Mouse (Mus musculus) cerebellum, postnatal 25 days (tissue): ENCODE measurements at regions not wholly inside any gene's neighbourhood (a gene's known extent, or its start where the extent isn't known, plus 50 kb on each side); places are given as distances from the start of the nearest gene placed in this dataset.

Experiments used
- DNase-seq, 2 experiments: peaks; one replicate each; pipeline ENCODE4 v3.0.0; 2021; ENCODE audit warnings: mixed read lengths in 2 of 2

DNA sequence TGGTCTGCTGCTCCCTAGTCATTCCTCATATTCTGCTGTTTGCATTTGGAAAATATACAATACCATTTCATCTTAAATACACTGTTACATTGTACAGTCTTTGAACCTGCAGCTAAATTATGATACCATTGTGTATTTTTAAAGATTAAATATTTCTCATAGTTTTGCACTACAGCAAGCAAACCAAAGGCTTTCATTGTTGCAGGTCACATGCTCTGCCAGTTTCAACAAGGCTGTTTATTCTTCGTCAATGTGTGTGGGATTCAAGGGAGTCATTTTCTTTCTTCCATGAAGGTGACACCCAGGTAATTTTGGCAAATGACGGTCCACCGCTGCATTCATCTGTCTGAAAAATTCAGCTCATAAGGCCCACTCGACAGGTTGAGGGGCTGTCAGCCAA, 200.9 kb upstream of the Lrig1 start:
- no peak for DNase-seq

DNA sequence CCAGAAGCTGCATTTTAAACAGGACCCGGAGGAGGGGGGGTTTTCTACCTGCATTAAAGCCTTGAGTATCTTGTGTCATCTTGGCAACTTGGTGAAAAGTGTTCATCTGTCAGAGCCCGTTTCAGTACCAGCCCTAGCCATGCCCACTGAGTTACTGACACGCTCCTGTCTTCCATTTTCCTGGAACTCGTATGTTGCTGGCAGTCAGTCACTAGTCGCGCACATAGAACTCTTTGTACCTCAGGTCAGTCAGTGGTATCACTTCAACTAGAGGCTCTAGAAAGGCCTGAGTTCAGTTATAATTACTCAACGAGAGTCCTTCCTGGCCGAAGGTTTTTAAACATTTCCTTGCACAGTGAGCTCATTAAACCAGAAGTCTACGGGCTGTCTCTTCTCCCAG, 198.9 kb upstream of the Lrig1 start:
- DNase-seq = no peak

DNA sequence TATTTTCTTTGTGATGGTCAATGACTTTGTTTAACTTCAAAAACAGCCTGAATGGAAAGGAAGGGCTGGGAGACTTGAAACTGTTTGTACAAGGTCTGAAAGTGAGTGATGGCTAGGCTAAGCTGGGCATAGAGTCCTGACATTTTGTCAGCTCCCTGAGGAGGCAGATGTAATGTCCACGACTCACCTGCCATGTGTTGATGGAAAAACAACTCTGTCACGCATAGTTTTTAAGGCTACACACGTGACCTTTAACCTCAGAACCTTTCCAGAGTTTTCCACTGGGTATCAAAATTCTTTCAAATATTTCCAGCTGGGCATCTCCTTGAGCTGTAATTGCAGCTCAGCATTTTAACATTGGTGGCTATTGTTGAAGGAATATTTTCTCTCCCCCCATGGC, 190.2 kb upstream of the Lrig1 start:
- no peak for DNase-seq

DNA sequence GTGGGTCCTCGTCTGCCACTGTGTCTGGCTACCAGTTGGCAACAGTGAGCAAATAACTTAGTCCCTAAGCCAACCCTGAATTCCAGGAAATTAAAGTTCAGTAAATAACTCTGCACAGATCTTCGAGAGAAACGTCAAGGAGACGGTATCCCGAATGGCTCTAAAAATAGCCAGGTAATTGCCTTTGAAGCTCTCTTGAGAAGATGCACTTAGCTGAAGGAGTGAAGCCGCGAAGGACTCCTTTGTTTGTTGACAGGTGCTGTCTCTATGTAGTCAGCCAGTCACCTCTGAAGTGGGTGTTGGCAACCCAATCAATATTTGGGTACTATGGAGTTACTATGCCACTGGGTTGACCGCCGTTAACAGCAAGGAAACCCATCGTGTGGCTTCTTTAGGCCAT, 189.3 kb upstream of the Lrig1 start:
- DNase-seq = no peak

DNA sequence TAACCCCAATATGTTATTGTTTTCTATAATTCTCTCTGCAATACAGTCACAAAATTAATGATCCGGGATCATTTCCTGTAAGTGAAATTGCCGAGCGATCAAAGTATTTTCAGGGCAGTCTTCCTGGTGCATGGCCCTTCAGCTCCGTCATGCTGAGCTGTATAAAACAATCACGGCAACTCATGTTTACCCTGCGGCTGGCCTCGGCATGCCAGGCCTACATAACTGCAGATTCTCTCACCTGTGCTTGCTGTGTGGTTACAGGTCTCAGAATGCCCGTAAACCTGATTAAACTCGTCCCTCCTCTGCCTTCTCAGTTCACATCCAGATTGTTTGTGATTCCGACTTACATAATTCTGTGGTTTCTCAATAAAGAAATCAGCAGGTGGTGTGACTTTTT, 181.2 kb upstream of the Lrig1 start:
- DNase-seq = no peak

DNA sequence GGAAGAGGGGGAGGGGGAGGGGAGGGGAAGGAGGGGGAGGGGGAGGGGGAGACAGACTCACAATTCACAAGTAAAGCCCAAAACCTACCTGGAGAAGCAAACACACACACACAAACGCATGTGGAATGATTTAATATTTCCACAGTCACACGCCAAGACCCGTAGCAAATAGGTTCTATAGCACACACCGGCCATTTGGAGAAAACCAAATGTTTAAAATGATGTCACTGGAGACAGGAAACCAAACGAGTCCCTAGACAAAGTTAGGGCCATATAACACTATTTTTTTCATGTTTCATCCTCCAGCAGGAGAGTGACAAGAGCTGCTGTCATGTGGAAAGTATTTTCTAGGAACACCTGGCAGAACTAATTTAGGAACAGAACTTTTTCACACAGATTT, 175.9 kb upstream of the Lrig1 start:
- no peak for DNase-seq

DNA sequence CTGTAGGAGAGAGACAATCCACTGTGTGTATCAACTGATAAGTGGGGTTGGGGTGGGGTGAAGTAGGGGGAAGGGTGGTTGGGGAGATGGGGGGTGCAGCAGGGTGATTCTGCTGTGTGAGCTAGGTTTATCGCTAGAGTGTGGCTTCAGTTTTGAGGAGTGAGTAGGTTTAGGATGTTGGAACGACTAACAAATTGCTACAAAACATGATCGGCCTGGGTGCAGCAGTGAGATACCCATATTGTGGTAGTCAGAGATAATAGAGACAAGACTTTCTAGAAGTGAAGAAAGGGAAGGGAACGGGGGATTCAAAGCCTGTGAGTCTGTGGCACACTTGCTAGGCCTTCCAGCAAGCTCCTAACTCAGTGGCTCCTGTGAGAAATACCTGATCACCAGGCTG, 175.1 kb upstream of the Lrig1 start:
- no peak for DNase-seq

DNA sequence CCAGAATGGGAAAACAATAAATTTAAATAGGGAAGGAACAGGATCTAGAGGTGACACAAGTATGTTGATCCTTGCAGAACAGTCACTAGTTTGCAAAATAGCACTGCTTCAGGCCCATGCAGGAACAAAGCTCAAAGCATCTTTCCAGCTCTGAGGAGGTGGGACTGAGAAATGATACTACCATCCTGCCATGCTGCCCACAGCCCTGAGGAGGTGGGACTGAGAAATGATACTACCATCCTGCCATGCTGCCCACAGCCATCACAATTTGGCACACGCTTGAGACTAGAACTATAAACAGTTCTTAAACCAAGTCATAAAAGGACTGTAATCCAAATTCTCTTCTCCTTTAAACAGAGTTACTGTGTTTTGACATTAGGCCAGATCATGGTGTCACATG, 174.5 kb upstream of the Lrig1 start:
- DNase-seq = no peak

DNA sequence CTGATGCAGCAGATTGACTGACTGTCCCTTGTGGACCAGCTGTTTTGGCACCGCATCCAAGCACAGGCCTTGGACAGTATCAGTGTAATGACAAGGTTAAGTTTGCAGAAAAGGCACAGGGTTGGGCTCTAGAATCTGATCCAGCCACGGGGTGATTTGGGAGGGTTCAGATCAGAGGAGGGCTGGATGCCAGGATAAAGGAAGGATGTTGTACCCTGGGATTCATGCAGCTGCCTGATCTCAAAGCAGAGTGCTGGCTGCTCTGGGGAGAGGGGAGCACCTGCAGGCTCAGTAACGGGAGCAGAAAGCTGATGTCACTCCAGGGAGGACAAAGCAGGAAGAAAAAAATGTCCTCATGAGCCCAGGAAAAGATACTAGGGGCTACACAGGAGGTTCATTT, 168.0 kb upstream of the Lrig1 start:
- no peak for DNase-seq

DNA sequence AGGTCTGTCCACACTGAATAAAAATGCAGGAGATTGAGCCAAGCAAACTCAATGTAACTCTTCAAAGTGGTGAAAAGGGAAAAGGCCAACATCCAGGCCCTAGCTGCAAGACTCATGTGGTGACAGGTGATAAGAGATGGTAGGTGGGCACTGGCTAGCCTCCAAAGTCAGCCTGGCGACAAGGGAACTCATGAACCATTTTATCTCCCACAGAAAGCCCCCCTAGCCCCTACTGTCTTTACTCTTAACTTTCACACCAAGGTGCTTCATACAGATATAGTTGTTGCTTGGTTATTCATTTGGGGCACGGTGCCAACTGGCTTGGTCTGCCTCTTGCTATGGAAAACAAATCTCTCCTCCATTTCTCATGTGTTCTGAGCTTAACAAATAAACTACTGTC, 165.5 kb upstream of the Lrig1 start:
- peak in 1 of 2 experiments; percentile 5 for DNase-seq

DNA sequence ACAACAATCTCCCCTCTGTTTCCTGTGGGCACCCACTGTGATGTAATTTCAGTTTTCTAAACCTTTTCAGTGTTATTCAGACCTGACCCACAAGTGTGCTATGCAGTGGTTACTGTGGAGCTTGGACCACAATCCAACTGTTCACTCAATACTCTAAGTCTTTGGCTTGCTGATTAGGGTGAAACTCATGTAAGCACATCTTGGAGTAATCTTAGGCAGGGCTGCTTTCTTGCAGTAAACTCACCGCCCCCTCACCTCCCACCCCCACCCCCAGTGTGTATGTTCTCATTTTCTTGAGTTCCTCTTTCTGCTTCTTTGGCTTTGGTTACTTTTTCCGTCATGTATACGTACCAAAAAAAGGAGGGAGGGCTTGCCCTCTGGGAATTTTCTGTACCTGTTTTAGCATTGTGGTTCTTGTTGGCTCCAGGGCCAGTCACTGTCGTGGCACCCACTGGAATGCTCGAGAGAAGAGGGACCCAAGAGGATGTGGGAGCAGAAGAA, 158.2 kb upstream of the Lrig1 start:
- no peak for DNase-seq

DNA sequence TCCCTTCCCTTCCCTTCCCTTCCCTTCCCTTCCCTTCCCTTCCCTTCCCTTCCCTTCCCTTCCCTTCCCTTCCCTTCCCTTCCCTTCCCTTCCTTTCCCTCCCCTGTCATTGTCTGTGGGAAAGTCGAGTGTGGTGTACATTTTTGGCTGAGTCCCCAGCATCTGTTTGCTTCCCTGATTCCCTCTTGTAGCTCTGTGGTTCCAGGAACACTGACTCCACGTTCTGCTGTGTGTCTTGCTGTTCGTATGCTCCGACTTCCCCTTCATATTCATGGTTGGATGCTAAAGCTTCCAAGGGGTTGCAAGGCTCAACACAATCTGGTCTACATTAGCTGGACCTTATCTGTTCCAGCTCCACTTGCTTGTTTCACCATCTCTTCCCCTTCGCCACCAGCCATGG, 150.2 kb upstream of the Lrig1 start:
- no peak for DNase-seq

DNA sequence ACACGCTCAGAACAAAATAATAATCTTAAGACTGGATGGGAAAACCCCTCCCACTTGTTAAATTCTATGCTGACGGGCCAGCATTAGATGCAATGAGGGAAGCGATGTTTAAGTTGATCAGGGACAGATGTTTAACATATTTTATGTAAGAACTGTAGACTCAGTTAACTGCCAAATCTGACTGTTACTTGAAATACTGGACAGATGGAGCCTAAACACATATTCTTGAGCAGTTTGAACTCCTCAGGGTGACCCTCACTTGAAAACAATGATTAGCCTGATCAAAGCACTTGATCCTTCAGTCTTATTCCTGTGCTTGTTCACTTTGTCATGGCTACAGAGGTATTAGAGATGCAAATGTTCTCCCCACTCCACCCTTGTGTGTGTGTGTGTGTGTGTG, 149.6 kb upstream of the Lrig1 start:
- DNase-seq = no peak

DNA sequence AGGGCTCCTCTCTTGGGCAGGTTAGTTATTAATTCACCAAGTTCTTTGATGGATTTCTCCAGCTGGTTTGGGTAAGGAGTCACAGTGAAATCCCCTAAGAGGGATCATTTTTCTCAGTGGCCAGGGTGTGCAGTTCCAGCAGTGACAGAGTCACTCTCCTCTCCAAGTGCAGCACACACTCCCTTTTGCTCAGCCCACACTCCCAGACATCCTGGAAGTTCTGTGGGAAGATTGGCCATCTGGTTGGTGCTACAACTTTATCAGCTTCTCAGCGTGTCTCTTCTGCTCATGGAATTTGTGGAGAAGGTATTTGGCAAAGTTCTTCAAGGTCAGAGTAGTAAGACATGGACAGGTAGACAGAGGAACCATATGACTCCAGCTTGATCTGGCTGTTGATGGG, 148.5 kb upstream of the Lrig1 start:
- no peak for DNase-seq

DNA sequence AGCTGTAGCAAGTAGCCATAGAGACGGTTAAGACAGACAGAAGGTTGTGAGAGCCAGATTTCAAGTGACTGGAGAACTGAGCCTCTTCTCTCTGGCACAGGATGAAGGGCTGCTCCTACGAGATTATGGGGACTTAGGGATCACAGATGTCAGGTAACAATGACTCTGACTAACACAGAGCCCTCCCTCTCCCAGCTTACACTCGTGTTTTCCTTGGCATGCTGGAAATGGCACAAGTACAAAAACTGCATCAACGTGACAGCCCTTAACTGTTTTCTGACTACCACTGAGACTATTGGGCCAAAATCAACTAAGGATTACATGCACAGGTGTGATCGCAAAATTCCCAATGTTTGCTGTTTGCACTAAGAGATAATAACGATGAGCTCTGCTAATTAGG, 145.9 kb upstream of the Lrig1 start:
- no peak for DNase-seq

DNA sequence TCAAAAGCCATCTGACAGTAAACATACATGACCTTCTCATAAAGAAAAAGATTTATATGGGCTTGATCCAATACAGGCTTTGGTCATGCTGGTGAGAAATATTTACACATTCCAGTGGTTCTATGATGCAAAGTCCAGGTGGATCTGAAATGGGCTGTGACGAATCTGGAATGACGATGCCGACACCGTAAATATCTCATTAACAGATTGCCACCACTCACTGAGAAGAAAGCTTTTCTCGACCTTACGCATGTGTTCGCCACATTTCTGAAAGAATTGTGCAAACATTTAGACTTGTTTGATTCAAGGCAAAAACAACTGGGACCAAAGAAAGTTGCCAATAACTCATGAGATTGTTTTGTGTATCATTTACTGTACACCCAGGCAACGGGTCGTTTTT, 142.9 kb upstream of the Lrig1 start:
- DNase-seq = no peak

DNA sequence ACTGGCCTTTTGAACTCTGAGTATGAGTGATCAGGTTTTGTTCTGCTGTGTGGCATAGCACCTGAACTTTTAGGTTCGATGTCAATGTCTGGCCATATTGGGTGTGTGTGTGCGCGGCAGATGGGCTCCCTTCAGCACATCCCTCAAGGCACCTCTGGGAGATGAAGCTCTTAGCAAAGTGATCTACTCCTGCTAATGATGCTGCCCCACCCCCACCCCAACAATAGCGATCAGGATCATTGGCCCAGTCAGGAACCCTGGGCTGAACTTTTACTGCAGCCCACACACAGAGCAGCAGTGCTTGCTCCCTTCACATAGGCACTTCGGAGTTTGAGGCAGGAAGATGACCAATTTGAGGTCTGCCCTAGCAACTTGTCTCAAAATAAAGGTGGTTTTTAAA, 141.9 kb upstream of the Lrig1 start:
- no peak for DNase-seq

DNA sequence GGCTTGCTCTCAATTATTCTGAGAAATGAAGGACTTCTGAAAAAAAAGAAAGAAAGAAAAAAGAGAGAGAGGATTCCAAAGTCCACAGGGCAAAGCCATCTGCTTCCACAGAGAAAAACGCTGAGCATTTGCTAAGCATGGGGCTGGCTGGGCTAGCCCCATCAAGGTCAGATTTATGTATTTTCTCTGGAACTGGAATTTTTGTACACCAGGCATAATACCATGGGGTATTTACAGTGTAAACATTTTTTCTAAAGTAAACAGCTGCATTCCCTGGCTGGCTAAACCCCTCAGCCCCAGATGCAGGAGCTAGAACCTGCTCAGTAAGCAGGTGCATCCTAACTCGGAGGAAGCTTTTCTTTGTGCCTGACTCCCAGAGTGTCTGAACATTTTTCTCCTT, 135.8 kb upstream of the Lrig1 start:
- DNase-seq = no peak

DNA sequence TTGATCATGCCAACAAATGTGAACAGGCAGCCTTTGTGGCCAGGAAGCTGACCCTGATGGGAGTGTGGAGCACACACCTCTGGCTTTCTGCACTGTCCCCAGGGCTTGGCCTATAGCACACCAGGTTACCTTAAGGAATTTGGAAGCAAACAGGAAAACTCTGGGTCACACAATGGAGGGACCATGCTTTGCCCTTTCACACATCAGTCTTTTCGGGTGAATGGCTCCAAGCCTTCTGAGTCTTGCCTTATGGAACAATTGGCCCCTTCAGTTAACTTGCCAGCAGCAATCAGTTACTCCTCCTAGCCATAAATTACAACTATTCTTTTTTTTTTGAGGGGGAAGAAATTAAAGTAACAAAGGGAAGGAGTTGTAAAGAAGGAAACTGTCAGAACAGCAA, 134.6 kb upstream of the Lrig1 start:
- no peak for DNase-seq

DNA sequence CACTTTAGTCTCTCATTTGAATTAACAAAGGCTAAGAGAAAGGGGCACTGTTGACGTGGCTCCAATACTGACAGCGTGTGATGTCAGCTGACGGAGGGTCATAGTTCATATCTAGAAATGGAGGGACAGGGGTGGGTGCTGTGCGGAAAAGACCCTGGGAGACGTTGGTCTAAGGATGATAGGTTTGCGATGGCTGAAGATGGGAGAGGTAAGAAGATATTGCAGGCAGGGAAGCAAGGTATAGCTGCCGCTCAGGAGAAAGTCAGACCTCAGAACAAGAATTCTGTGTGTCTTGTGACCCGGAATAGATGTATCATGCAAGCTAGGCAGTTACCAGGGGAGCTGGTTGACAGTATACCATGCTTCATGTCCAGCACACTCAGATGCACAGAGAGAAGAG, 130.8 kb upstream of the Lrig1 start:
- DNase-seq = no peak

DNA sequence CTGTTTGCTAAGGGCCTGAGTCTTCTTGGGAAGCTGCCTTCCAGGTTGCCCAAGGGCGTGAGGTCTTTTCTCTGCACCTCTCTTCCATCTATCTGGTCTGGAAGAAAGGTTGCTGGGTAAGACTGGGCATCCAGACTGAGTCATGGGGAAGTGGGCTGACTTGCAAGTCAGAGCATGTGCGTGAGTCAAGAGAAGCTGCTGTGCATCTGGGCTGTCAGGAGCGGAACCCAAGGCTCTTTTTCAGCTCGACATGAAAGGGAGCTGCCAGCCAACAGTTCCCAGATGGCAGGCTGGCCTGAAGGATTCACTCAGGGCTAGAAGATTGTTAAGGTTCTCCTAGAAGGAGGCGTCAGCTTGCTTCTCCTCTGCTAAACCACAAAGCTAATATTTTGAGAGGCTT, 129.3 kb upstream of the Lrig1 start:
- no peak for DNase-seq

DNA sequence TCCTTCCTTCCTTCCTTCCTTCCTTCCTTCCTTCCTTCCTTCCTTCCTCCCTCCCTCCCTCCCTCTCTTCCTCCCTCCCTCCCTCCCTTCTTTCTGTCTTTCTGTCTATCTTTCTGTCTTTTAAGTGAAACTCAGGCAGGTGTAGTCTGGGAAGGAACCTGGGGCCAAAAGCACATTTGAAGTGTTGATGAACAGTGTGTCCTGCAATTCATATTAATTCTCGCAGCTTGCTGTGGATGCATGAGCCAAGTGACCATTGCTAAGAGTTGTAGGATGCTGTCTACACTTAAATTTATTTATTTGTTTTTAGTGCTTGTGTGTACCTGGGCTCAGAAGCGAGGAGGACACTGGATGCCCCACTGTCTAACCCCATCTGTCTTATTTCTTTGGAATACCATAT, 126.7 kb upstream of the Lrig1 start:
- no peak for DNase-seq

DNA sequence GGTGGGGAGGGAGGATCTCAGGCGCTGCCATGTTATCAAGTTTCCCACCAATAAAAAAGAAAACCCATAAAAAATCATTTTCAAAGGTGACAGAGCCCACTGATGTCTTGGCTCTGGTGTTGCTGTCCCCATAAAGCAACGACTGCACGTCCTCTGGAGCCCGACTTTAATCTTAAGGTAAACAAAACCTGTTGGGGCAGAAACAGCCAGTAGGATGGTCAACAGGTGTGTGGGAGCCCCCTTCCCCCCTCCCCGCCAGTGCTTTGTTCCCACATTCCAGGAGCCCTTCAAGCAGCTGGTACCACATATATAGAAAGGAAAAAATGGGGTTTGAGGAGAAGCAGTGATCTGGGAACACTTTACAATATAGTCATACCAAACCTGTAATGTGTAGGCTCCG, 118.3 kb upstream of the Lrig1 start:
- DNase-seq = no peak

DNA sequence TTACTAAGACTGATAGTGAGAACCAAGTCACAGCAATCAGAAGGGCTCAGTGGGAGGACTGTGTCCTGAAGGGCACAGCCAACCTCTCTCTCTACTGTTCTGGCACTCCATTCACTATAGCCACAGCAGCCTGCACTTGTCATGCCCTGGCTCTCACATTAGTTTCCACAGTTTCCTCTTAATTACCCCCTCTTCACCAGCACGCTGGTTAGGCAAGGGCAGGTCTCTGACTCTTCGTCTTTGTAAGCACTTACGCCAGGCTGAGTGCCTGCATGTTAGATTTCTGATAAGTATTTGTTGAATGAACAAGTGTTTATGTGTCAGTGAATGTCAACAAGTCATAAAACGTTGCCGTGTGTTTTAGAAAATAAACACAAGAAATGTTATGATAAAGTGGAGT, 116.2 kb upstream of the Lrig1 start:
- no peak for DNase-seq

DNA sequence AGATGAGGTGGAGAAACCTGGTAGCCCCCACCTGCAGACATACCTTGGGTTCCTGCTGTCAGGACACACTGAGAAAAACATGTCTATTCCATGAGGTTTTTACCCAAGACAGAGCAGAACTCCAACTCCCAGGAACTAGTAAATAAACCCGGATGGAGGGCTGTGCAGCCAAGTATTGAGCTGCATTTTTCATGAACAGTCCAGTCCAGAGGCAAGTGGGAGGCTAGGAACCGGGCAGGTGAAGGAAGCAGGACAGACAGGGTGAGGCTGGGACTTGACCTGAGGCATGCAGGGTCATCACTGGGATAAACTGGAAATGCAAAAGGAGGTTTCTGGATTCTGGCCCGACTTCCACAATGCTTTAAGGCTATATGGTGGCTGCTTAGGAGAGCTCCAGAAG, 114.8 kb upstream of the Lrig1 start:
- no peak for DNase-seq

DNA sequence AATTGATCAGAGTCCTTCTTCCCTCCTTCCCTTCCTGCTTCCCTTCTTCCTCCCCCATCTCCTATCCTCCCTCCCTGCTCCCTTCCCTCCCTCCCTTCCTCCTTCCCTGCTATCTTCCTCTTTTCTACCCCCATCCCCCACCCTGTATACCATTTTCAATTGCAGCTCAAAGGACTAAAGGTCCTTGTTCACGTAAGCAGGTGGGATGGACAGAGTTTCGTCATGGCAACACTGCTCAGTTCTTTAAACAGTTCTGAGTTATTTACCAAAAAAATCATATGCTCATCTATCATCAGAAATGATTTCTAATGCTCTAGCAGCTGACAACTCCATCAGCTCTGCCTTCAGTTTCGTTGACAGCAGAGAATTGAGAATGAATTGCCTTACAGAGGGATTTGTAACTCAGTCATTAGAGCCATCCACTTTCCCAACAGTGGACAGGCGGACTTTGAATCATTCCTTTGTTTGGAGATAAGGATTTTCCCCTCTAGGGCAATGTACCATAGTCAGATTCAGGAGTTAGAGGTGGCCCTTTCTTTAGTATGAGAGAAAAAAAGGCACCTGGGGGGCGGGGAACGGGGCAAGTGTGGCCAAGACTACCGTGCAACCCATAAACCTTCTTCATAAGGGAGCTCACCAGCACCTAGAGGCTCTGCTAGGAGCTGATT, 113.7 kb upstream of the Lrig1 start:
- no peak for DNase-seq
